Mouse (Mus musculus) heart, adult 2 months (tissue): ENCODE data around the gene Insl3.

ENCODE experiments used
- CTCF ChIP-seq: fragments of 200-600 bp; IDR thresholded peaks from 2 replicates; pipeline ENCODE4 v1.8.1; 2022; ENCODE audit warnings: antibody characterized with exemption, mild to moderate bottlenecking, moderate library complexity
- EP300 ChIP-seq: fragments of 200-500 bp; IDR thresholded peaks from 2 replicates; pipeline ENCODE4 v1.6.1; 2011; ENCODE audit warnings: low read depth, low read length, control low read depth; ENCODE audit not compliant: insufficient read depth

DNA sequence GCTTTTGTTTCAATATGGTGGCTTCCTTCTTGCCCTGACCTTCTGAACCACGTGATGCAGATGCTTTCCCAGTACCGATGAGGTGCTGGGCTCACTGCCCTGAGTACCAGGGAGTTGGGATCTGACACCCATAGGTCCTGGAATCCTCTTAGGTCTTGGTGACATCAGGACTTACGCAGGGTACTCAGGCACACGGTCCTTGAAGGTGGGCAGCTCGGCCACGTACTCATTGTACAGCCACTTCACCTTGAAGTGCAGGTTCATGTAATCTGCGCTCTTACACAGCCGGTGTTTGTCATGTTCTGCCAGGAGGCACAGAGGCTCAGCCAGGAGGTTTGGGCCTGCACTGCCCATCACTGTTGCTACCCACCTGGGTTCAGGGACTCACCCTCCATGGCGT is 43.5 kb upstream of the Insl3 start:
- TF ChIP-seq CTCF (no peak), EP300 (no peak)
